Mouse (Mus musculus): ENCODE data around the gene Slc35e2.
A peak's percentile ranks its signal among the peaks of the same experiment; 100 is the strongest.
"Not testable (repeated sequence)": the region's sequence is repeated elsewhere in the genome, so short reads cannot be mapped to it uniquely, and the experiment has no call there.

Slc35e2 gene

DNA sequence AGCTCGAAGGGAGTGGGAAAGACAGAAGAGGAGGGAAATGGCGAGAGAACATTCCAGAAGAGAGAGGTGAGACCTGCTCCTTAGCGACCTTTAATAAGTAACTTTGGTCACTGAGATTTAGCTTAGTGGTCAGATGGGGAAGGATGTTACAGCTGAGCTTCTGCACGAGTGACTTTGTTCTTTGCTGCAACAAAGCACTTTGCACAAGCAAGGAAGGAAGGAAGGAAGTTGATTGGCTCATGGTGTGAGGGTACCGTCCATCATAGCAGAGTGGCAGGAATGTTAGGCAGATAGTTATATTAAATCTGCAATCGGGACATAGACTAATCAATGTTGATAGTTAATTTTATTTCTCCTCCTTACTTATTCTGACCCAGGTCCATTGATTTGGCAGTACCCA is 29.1 kb downstream of the Slc35e2 start:
- no peak for DNase-seq (ENCODE audit: low spot score)

DNA sequence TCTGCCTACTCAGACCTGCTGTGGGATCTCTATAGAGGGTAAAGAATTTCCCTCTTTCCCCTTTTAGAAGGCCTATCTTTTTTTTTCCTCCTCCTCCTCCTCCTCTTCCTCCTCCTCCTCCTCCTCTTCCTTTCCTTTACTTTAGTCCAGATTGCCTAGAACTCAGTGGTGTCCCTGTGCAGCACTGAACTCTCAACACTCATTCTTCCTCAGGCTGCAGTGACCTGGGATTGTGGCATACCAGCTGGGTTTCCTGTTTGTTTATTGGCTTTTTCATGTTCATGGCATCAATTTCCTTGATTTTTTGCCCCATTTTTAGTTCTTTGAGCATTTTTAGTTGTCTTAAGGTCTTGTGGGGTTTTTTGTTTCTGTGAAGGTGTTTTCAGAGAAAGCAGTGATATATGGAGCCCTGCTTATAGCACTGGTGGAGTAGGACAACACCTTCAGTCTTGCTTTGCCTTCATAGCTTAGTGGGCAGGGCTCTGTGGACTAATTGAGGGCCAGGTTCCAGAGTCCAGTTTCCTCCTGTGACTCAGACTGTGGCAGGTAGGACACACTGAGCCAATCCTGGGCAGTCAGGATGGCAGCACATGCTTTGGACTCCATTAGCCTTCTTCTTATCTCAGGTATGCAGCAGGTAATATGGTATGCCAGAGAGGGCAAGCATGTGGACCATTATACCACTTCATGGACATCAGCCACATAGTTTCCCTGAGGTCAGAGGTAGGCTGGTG is 34.7 kb downstream of the Slc35e2 start:
- no peak for DNase-seq (ENCODE audit: low spot score)

DNA sequence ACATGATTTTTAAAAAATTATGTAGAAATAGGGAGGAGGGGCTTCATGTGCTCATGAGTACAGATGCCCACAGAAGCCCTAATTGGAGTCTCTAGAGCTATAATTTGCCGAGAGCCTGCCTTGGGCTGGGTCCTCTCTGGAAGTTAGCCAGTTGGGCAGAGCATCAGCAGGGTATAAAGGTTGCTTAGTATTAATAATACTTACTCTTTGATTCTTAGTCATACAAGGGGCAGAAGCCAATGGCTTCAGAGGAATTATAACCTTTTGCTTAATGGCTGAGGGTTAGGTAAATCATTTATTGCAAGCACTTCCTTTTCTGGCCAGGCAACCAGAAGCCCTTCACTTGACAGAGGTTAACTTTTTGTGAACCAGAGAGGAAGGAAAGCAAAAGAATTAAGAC is 42.3 kb downstream of the Slc35e2 start:
- DNase-seq (ENCODE audit: low spot score) = no peak

DNA sequence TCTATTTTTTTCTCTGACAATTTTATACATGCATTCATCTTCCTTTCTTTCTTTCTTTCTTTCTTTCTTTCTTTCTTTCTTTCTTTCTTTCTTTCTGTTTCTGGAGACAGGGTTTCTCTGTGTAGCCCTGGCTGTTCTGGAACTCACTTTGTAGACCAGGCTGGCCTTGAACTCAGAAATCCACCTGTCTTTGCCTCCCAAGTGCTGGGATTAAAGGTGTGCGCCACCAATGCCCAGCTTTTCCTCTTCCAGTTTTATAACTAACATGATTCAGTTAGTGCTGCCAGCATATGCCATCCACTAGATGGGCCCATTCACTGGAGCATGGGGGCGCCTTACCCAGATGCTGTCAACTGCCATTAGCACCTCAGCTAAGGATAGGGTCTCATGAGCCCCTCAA is 44.1 kb downstream of the Slc35e2 start, which contains the start of gene Gm10563:
Gene Gm10563 (minus strand): TSS at position 101 of the 400 bp plus-strand sequence.
- DNase-seq (ENCODE audit: low spot score) = not testable (repeated sequence)

DNA sequence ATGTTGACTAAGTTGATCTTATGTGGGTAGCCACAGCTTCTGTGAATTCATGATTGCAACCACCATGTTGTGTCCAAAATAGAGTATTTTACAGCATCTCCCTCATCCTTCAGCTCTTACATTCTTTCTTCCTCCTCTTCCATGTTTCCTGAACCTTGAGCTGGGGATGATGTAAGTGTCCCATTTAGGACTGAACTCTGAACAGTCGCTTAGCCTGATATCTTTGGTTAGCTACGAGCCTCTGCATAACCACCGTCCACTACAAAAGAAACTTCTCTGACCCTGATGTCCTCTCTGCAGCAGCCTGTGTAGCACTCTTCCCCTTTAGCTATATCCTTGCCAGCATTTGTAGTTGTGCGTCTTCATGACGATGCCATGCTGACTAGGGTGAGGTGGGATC is 44.5 kb downstream of the Slc35e2 start:
- DNase-seq (ENCODE audit: low spot score) = no peak

DNA sequence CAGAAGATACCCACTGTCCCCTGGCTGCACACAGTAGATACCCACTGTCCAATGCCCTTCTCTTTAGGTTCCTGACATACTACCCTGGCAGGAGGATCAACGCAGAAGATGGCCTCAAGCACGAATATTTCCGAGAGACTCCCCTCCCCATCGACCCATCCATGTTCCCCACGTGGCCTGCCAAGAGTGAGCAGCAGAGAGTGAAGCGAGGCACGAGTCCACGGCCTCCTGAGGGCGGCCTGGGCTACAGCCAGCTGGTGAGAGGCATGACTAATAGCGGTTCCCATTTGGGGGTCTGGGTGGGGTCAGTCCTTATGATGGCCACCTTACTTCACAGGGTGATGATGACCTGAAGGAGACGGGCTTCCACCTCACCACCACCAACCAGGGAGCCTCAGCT is 48.1 kb downstream of the Slc35e2 start:
- no peak for DNase-seq (ENCODE audit: low spot score)

DNA sequence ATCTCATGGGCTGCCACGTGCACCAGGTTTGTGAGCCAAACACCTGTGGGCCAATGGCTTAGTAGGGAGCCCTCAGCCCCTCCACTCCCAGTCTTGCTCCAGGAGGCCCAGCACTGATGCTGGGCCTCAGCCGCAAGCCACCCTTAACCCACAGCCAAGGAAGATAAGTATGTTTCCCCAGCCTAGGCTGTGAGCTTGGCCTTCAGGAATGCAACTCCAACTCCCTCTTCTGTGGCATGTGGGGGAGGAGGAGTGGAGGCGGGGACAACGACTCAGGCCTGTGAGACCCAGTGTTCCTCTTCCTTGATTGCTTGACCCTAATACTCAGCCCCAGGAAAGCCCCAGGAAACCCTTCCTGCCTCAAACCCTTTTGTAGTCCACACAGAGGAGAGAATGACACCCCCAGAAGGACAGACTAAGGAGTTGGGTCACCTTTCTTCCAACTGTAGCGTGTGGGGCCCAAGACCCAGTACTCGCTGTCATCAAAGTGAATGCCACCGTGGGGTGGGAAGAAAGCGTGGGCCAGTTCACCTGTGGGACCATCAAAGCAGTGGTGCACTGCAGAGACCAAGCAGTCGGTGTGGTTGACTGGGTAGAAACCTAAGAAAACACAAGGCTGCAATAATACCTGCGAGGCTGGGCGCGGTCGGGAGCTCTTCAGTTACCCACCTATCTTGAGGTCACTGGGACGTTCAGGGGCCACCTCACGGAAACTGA is 50.5 kb downstream of the Slc35e2 start:
- no peak for DNase-seq (ENCODE audit: low spot score)

DNA sequence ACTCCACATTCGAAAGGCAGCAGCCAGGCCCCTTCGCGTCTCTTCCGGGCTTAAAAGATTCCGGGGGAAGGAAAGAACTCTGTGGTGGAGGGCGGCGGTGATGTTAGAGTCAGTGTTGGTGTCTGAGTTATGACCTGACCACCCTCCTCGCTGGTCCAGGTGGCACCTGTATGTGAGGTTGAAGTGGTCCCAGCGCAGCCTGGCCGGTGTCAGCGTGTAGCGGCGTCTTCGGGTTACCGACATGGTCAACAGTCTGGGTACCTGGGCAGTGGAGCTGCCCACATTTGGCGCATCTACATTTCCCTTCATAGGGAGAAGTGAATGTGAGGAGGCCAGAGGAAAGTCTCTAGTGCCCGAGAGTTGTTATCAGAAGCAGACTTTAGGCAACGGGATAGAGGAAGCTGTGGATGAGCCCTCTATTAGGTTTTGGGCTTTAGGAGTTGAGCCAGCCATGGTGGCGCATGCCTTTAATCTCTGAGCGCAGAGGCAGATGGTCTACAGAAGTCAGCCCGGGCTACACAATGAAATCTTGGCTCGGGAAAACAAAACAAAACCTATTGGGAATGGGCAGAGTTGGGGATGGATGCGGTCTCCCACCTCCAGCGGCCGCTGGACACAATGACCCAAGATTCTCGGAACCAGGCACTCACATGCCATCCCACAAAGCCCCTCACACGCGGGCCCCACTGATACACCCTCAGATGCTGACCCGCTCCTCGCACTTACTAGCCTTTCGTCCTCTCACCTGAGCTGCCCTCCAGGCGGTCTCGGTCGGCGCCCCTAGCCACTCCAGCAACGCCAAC is 51.3 kb downstream of the Slc35e2 start:
- no peak for DNase-seq (ENCODE audit: low spot score)

DNA sequence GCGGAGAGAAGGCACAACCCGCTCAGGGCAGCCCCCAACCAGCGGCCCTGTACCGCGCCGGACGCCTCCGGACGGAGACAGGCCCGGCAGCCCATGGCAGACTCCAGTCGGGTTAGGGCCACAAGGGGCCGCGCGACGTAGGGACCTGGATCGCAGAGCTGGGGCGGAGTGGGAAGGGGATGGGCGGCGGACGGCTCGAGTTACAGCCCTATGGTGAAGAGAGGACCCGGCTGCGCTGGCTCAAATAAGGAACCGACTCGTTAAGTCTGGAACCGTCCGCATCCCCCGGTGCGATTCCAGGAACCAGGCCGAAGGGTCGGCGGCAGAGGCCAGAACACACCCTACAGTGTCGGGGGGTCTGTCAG is 51.9 kb downstream of the Slc35e2 start, which contains the start of gene Mmp23:
Gene Mmp23 (minus strand): TSS at position 299 of the 365 bp plus-strand sequence.
- DNase-seq (ENCODE audit: low spot score) = no peak

DNA sequence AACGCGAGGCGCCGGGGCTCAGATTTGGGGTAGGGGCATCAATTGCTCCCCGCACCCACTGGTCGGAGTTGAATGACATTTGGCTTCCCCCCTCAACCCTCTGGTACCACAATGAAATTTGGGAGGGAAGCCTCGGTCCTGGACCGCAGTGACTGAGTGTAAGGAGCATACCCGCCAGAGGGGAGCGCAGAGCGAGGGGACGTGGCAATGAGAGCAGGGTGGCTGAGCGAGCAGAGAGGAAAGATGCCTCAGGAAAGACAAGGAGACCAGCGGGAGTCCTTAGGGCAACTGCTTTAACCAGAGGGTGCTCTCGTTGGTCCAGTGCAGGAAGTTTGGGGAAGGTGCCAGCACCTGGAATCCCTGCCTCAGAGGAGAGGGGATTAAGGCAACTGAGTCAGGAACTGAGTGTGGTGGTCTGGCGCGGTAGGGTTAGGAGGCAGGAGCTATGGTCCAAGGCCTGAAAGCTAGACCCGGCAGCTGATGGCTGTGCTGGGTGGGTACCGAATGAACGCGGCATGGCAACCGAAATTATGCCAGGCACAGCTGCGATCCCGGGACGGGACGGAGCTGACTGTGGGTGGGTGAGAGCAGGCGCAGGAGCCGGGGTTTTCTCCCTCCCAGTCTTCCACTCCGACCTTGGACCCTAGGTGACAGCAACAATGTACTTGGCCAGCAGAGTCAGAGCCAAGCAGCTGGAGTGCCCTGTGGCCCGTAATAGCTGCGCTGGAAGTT is 52.4 kb downstream of the Slc35e2 start:
- DNase-seq (ENCODE audit: low spot score) = no peak

DNA sequence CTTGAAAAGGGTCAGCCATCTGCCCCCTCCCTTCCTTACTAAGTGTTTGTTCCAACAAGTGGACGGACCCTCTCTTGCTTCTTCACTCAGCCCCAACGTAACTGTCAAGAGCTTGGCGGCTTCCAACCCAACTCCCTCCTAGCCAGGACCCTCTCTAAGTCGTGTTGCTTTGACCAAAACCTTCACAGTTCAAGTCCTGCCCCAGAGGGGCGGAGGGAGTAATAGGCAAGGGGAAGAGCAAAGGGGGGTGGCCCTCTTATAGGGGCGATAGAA is 52.9 kb downstream of the Slc35e2 start:
- DNase-seq (ENCODE audit: low spot score) = no peak

DNA sequence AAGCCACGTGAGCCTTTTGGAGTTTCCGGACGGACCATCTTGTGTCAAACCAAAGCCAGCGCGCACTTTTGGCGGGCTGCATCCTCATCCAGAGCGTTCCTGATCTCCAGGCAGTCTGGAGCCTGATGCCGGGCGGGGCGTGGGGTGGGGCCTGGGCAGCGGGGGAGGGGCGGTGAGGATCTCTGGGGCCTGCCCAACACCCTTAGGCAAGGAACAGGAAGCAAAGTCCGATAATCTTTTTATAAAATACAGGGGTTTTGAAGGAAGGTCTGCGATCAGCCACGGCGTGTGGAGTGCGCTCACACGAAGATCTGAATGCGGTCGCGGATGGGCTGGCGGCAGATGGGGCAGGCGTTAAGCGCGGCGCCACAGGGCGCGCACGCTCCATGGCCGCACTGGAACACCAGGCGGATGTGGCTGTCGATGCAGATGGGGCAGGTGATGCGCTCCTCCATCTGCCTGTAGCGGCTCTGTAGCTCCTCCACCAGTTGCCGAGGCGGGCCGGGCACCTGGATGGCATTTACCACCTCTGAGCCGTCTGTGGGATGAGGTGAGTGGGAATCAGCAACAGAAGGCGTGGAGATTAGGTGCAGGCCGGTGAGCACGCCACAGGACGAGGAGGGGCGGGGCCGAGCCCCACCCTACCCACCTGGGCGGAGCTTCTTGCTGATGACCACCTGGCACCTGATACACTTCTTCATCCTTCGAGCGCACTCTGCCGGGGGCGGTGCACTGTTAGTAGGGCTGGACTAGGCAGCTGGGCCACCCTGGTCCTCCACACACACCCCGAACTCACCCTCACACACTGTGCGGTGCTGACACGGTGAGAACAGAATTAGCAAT is 53.5 kb downstream of the Slc35e2 start:
- no peak for DNase-seq (ENCODE audit: low spot score)

DNA sequence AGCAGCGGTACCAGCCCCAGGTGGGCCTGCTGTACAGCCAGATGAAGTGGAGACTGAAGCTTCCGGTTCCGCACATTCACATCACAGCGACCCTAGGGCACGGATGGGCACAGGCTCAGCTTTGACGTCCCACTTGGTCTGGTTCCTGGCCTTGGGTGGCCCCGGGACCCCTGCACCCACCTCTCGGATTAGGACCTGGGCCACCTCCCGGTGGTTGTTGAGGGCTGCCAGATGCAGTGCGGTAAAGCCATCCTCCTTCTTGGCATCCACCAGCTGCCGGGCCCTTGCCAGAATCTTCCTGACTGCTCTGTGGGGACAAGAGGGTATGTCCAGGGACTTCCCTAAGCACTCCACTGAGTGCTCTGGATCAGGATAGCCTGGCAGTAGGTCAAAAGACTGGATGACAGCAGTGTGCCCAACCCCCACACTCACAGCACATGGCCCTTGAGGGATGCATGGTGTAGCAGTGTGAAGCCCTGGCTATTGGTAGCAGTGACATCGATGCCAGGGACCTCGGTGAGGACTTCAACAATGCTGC is 55.1 kb downstream of the Slc35e2 start:
- DNase-seq (ENCODE audit: low spot score) = no peak

DNA sequence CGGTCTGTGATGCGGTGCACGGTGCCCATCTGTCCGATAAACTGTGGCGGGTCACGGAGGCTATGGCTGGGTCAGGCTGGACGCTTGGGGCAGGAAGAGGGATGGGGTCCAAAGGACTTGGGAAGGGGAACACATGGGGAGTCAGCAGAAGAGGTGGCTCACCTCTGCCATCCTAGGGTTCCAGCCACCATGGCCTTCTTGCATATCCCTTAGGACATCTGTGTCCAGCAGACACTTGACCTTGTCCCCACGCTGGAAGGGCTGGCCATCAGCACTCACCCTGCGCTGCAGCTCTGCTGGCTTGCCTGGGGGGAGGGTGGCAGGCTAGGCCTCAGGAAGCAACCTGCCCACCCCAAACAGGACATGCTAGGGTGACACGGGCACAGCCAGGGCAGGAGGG is 57.7 kb downstream of the Slc35e2 start:
- DNase-seq (ENCODE audit: low spot score) = no peak

DNA sequence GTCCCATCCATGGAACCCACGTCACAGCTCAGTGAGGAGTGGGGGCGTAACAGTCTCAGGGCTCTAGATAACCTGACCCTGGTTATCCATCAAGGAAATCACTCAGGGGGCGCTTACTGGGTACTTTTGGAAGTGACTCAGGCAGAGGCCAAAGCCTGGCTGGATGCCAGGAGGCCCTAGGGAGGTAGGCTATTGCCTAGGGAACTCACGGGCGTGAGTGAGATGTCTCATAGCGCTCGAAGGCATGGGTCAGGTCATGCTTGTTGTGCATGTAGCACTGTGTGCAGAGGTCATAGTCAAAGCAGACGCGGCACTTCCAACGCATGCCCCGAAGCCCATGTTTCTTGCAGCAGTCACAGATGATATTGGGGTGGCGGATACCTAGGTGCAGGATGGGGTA is 59.4 kb downstream of the Slc35e2 start:
- no peak for DNase-seq (ENCODE audit: low spot score)

DNA sequence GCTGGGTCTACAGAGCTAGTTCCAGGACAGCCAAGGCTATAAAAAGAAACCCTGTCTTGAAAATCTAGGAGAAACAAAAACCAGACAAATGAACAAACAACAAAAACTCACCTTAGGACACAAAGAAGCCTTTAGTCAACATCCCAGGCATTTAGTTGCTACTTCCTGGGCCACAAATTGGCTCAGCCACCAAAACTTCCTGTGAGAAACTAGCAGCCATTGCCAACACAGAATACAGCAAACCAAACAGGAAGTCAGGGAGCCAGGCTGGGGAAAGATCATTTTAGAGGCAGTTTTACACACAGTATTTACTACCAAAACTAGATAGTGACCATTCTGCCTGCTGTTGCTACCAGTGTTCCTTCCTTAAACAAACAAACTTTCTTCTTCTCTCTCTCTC is 65.7 kb downstream of the Slc35e2 start:
- no peak for DNase-seq (ENCODE audit: low spot score)

DNA sequence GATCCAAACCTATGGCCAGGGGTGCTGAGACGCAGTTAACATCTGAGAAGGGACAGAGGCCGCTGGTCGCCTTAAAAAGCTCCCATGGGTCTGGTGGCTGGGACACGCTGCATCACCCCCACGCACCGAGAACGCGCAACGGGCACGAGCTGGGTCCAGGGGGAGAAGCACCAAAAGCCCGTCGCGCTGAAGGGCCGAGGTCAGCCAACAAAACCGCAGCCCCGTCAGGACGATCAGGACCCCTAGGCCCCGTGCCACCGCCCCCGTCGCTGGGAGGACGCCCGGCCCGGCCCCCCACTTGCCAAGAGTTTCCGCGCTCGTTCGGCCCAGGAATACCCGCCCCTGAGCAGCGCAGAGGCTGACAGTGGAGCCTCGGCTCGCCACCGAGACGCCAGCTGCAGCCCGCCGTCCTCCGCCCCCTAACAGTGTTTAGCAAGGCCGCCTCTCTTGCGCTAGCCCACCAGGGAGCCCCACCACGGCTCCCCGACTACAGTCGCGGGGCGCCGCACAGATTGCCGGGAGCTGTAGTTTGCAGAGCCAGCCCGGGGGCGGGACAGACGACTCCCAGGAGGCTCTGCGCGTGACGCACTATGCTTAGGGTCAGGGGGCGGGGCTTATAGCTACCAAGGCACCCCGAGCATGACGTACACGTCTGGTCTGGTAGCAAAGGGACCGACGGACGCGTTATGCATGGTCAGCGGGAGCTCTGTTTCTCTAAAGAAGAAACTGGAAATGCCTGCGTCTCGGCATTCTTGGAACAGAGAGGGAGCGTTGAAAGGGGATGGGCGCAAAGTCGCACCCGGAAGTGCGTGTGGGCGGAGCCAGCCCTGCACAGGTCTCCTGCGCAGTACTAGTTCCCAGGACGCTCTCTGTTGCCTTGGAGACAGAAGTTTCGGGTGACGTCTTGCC is 67.7 kb downstream of the Slc35e2 start, which contains the start of gene Mib2:
Gene Mib2 (minus strand): TSS at position 510 of the 909 bp plus-strand sequence.
- peak; percentile 98 for DNase-seq (ENCODE audit: low spot score)

DNA sequence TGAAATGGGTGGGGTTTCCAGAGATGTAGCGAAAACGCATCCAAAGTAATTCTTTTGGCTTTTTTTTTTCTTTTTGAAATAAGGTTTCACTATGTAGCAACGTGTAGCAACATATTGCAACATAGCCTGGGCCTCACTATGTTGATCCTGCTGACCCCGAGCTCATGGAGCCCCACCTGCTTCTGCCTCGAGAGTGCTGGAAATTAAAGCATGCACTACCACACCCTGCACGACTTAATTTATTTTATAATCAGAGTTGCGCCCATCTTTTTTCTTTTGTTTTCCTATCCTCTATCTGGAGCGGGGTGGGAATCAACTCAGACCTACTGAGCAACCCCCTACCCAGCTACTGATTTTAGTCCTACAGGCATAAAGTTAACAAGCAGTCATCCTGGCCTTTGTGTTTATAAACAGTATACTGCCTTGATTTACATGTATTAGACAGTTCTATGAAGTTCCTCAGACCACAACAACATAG is 68.4 kb downstream of the Slc35e2 start:
- no peak for DNase-seq (ENCODE audit: low spot score)

DNA sequence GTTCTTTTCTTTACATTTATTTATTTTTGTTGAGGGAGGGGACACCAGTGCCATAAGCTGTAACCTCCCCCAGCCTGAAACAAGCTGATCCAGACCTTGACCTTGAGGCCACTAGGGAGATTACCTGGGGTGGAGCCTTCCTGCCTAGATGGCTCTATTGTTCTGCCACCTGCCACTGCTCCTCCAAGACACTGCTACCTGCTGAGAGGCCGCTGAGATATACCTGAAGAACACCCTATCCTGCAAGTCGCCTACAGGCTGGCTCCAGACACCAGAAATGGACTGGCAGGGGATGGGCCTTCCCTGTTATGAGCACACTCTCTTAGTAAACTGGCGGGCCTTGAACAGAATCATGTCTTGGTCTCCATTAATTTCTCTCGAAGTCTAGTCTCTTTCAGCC is 69.0 kb downstream of the Slc35e2 start:
- DNase-seq (ENCODE audit: low spot score) = not testable (repeated sequence)

DNA sequence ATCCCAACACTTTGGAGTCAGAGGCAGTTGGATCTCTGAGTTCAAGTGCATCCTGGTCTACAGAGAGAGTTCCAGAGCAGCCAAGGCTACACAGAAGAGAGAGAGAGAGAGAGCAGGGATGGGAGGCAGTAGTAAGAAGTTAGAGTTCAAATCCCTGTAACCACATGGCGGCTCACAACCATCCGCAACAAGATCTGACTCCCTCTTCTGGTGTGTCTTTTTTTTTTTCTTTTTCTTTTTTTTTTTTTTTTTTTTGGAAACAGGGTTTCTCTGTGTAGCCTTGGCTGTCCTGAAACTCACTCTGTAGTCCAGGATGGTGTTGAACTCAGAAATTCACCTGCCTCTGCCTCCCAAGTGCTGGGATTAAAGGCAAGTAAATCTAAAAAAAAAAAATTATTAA is 70.9 kb downstream of the Slc35e2 start:
- no peak for DNase-seq (ENCODE audit: low spot score)

Data from left cerebral cortex, adult 11 months (tissue).